Mouse (Mus musculus): Measurements from ENCODE around the gene Trim61. TPM values are rescaled to one million over a fixed set of nuclear protein-coding genes. Genes with fewer than 3 reads are reported as not detected.

The Trim61 gene
- not detected in 2 replicates for polyA plus RNA-seq (2012)

- Histone ChIP-seq H3K36me3 (ENCODE audit: control insufficient read depth) (no peaks in the 10 kb centered on the region), H3K9me3 (ENCODE audit: control insufficient read depth, low read length) (peaks cover 38% of the 10 kb centered on the region), H3K4me3 (replicated peaks) (no peak within 1 kb of the TSS), H3K27me3 (ENCODE audit: control insufficient read depth) (no peaks in the 10 kb centered on the region), H3K4me1 (ENCODE audit: control insufficient read depth) (no peaks in the 10 kb centered on the region)
- TF ChIP-seq GATA1 (IDR thresholded peaks at IDR 0.05; ENCODE audit: low read length) (no peak), TAL1 (IDR thresholded peaks at IDR 0.05; ENCODE audit: low read length) (no peak)
Measured at GRCm38 (mm10) chr8:65018423-65018822, at the start of gene Trim61, which contains the start of gene Trim60. TSS of gene Trim61 (minus strand) at chr8:65018523. TSS of gene Trim60 (minus strand) at chr8:65018584.

- Histone ChIP-seq H3K27me3 (ENCODE audit: control insufficient read depth) (no peaks in the 10 kb centered on the region), H3K4me3 (replicated peaks) (no peak overlapping the region), H3K36me3 (ENCODE audit: control insufficient read depth) (no peaks in the 10 kb centered on the region), H3K4me1 (ENCODE audit: control insufficient read depth) (no peaks in the 10 kb centered on the region), H3K9me3 (ENCODE audit: control insufficient read depth, low read length) (peaks cover 2% of the 10 kb centered on the region; the same call in 1 of the 2 replicates)
- no peak for TF ChIP-seq TAL1 (IDR thresholded peaks at IDR 0.05; ENCODE audit: low read length)
- TF ChIP-seq GATA1 (IDR thresholded peaks at IDR 0.05; ENCODE audit: low read length): no peak
Measured at GRCm38 (mm10) chr8:65067694-65068472, 49.6 kb upstream of the Trim61 start.

GRCm38 (mm10) chr8:65067031-65067430, 48.7 kb upstream of the Trim61 start:
- H3K36me3 ChIP-seq (ENCODE audit: control insufficient read depth): no peaks in the 10 kb centered on the region
- TF ChIP-seq TAL1 (IDR thresholded peaks at IDR 0.05; ENCODE audit: low read length) (no peak), GATA1 (IDR thresholded peaks at IDR 0.05; ENCODE audit: low read length) (no peak)
- no peak overlapping the region for H3K4me3 ChIP-seq (replicated peaks)
- no peaks in the 10 kb centered on the region for H3K4me1 ChIP-seq (ENCODE audit: control insufficient read depth)
- H3K9me3 ChIP-seq (ENCODE audit: control insufficient read depth, low read length): peaks cover 2% of the 10 kb centered on the region; the same call in 1 of the 2 replicates
- H3K27me3 ChIP-seq (ENCODE audit: control insufficient read depth): no peaks in the 10 kb centered on the region

- Histone ChIP-seq H3K4me3 (replicated peaks) (no peak overlapping the region), H3K27me3 (ENCODE audit: control insufficient read depth) (no peaks in the 10 kb centered on the region), H3K4me1 (ENCODE audit: control insufficient read depth) (no peaks in the 10 kb centered on the region), H3K9me3 (ENCODE audit: control insufficient read depth, low read length) (peaks cover 2% of the 10 kb centered on the region; the same call in 1 of the 2 replicates), H3K36me3 (ENCODE audit: control insufficient read depth) (no peaks in the 10 kb centered on the region)
- TF ChIP-seq TAL1 (IDR thresholded peaks at IDR 0.05; ENCODE audit: low read length) (no peak), GATA1 (IDR thresholded peaks at IDR 0.05; ENCODE audit: low read length) (no peak)
Measured at GRCm38 (mm10) chr8:65065622-65066021, 47.3 kb upstream of the Trim61 start.

- Histone ChIP-seq H3K4me3 (replicated peaks) (no peak overlapping the region), H3K27me3 (ENCODE audit: control insufficient read depth) (no peaks in the 10 kb centered on the region), H3K36me3 (ENCODE audit: control insufficient read depth) (no peaks in the 10 kb centered on the region), H3K4me1 (ENCODE audit: control insufficient read depth) (no peaks in the 10 kb centered on the region), H3K9me3 (ENCODE audit: control insufficient read depth, low read length) (no peaks in the 10 kb centered on the region)
- TF ChIP-seq GATA1 (IDR thresholded peaks at IDR 0.05; ENCODE audit: low read length): no peak
- TF ChIP-seq TAL1 (IDR thresholded peaks at IDR 0.05; ENCODE audit: low read length): no peak
Measured at GRCm38 (mm10) chr8:65064071-65064470, 45.7 kb upstream of the Trim61 start.

GRCm38 (mm10) chr8:65062195-65062594, 43.9 kb upstream of the Trim61 start:
- Histone ChIP-seq H3K4me1 (ENCODE audit: control insufficient read depth) (no peaks in the 10 kb centered on the region), H3K9me3 (ENCODE audit: control insufficient read depth, low read length) (no peaks in the 10 kb centered on the region), H3K4me3 (replicated peaks) (no peak overlapping the region), H3K36me3 (ENCODE audit: control insufficient read depth) (no peaks in the 10 kb centered on the region), H3K27me3 (ENCODE audit: control insufficient read depth) (no peaks in the 10 kb centered on the region)
- TF ChIP-seq GATA1 (IDR thresholded peaks at IDR 0.05; ENCODE audit: low read length) (no peak), TAL1 (IDR thresholded peaks at IDR 0.05; ENCODE audit: low read length) (no peak)

- H3K36me3 ChIP-seq (ENCODE audit: control insufficient read depth): no peaks in the 10 kb centered on the region
- H3K27me3 ChIP-seq (ENCODE audit: control insufficient read depth): no peaks in the 10 kb centered on the region
- H3K4me3 ChIP-seq (replicated peaks): no peak overlapping the region
- TF ChIP-seq GATA1 (IDR thresholded peaks at IDR 0.05; ENCODE audit: low read length) (no peak), TAL1 (IDR thresholded peaks at IDR 0.05; ENCODE audit: low read length) (no peak)
- no peaks in the 10 kb centered on the region for H3K9me3 ChIP-seq (ENCODE audit: control insufficient read depth, low read length)
- H3K4me1 ChIP-seq (ENCODE audit: control insufficient read depth): no peaks in the 10 kb centered on the region
Measured at GRCm38 (mm10) chr8:65056722-65057121, 38.4 kb upstream of the Trim61 start.

GRCm38 (mm10) chr8:65053968-65054367, 35.6 kb upstream of the Trim61 start:
- TF ChIP-seq GATA1 (IDR thresholded peaks at IDR 0.05; ENCODE audit: low read length) (no peak), TAL1 (IDR thresholded peaks at IDR 0.05; ENCODE audit: low read length) (no peak)
- no peak overlapping the region for H3K4me3 ChIP-seq (replicated peaks)
- no peaks in the 10 kb centered on the region for H3K9me3 ChIP-seq (ENCODE audit: control insufficient read depth, low read length)
- no peaks in the 10 kb centered on the region for H3K27me3 ChIP-seq (ENCODE audit: control insufficient read depth)
- H3K36me3 ChIP-seq (ENCODE audit: control insufficient read depth): no peaks in the 10 kb centered on the region
- H3K4me1 ChIP-seq (ENCODE audit: control insufficient read depth): no peaks in the 10 kb centered on the region

- TF ChIP-seq GATA1 (IDR thresholded peaks at IDR 0.05; ENCODE audit: low read length): no peak
- no peak for TF ChIP-seq TAL1 (IDR thresholded peaks at IDR 0.05; ENCODE audit: low read length)
- Histone ChIP-seq H3K9me3 (ENCODE audit: control insufficient read depth, low read length) (no peaks in the 10 kb centered on the region), H3K27me3 (ENCODE audit: control insufficient read depth) (no peaks in the 10 kb centered on the region), H3K4me1 (ENCODE audit: control insufficient read depth) (no peaks in the 10 kb centered on the region), H3K4me3 (replicated peaks) (no peak overlapping the region), H3K36me3 (ENCODE audit: control insufficient read depth) (no peaks in the 10 kb centered on the region)
Measured at GRCm38 (mm10) chr8:65053554-65053953, 35.2 kb upstream of the Trim61 start.

Data from erythroblast, embryonic 14.5 days (primary cell).